Mouse (Mus musculus): Measurements from ENCODE around the gene Cbx3.

GRCm38 (mm10) chr6:51460363-51460762 lies 9.8 kb upstream of the Cbx3 start:
- TF ChIP-seq CTCF (conservative IDR thresholded peaks at IDR 0.05; ENCODE audit: low read length) (no peak), NANOG (IDR thresholded peaks at IDR 0.05; ENCODE audit: borderline replicate concordance, low read length) (no peak)

Data from E14TG2a.4 (cell line).